Mouse (Mus musculus): ENCODE data around the gene Irgc1.
"Not testable (repeated sequence)": the region's sequence is repeated elsewhere in the genome, so short reads cannot be mapped to it uniquely, and the experiment has no call there.

Gene Irgc1

DNA sequence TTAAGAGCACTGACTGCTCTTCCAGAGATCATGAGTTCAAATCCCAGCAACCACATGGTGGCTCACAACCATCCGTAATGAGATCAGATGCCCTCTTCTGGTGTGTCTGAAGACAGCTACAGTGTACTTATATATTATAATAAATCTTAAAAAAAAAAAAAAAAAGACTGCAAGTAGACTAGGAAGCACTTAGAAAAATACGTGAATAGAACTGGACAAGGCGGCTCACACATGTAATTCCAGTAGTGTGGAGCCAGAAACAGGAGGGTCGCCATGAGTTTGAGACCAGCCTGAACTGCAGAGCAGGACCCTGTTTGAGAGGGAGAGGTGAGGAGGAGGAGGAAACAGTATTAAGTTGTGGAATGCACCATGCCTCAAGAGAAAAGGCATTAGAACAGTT, 51.6 kb downstream of the Irgc1 start:
- in situ Hi-C loops (cut with MboI): not testable (repeated sequence)

DNA sequence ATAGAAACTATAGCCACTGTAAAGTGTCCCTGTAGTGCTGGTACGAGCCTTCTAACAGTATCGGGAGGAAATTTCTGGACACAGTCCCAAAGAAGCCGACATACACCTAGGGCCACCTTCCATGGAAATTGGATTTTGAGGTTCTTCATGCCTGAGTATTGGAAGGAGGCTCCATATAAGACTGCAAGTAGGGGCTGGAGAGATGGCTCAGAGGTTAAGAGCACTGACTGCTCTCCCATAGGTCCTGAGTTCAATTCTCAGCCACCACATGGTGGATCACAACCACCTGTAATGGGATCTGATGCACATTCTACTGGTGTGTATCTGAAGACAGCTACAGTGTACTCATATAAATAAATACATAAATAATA, 52.0 kb downstream of the Irgc1 start:
- in situ Hi-C loops (cut with MboI): no loop called here

DNA sequence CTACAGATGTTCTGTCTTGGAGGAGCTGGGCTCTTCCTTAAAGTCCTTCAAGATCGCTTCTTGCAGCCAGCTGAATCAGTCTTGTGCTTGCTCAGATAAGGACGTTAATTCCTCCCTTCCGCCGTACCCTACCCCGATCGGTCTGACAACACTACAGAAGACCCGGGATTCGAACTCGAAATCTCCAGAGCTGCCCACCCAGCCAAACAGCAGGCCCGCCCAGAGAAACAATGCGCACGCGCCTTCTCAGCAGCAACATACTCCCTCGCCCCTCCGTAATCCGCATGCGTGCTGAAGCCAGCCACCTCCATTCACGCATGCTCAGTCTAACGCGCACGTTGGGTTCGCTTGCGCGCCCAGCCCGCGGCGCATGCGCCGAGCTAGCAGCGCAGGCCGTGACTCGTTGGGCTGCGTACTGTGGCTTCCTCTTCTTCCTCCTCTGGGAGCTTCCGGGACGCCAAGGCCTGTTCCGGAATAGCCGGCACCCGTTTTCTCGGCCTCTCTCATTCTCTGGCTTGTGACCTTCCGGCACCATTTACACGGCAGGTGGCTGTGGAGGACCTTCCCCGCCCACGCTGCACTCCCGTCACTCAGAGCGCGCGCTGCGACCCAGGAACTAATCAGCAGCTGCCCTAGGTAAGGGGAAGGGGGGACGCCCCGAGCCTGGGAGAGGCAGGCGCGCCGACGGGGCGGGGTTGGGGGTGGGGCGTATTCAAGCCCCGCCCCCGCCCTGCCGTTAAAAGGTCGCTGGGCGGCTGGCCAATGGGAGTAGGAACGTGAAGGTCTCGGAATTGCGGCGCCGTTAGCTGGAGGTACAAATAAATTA, 52.6 kb downstream of the Irgc1 start, which contains the start of gene Smg9:
Gene Smg9, plus strand, starts transcription at position 364 of the 826 bp plus-strand sequence.
- in situ Hi-C loops (cut with MboI): no loop called here

DNA sequence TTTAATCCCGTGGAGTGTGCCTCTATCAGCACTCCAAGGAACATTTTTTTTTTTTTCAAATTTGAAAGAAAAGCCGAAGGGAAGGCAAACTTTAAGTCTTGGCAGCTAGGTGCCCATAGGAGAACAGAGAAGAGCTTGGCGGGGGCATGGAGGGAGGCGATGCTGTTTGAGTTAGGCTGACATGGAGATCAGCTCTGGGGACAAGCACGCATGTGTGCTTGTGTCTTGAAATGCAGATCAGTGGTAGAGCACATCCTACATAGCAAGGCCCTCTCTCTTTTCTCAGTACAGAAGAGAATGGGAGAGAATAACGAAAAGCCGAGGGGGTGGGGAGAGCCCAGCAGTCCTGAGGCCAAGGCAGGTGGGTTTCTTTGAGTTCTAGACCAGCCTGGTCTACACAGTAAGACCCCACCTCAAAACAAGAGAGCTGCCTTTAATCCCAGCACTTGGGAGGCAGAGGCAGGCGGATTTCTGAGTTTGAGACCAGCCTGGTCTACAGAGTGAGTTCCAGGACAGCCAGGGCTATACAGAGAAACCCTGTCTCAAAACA, 53.7 kb downstream of the Irgc1 start:
- in situ Hi-C loops (cut with MboI): no loop called here

DNA sequence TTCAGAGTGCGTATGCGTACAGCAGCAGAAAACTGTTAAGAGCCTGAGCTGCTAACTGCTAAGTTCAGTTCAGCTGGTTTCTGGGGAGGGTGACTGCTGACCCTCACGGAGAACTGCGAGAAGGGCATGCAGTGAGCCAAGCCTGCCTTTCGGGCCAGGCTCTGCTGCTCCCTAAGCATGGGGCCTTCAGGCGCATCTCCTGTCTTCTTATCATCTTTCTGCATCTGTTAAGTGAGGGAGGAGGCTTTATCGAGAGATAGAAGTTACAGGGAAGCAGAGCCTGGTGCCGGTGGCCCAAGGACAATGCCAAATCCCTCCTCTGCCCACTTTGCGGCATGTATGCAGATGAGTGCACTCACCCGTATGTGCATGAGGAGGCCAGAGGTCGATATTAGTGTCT, 55.3 kb downstream of the Irgc1 start:
- in situ Hi-C loops (cut with MboI): no loop called here

DNA sequence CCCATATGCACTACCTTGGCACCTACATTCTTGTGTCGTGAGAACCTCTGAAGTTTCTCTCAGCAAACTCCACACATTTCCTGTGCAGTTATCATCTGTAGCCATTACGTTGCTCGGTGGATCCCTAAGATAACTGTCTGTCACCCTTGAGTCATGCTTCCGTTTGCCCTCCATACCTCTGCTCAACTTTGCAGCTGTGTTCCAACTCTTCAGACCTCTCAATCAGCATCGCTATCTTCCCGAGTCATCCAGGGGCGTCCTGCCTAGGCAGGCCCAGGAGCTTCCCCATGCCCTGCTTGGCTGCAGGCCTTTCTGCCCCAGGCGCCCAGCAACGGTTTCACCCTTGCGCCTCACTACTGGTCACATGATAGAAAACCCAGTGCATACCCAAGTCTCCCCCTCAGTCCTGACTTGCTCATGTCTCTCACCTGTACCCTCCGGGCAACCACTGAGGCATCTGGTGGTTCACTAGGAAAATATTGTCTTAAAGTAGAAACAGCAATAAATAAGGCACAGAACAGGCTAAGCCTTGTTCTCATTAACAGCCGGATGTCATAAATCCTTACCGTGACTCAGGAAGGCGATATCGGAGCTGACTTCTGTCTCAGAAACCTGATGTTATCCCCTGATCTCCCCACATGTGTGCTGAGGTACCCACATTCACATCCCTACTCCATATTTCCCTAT, 57.5 kb downstream of the Irgc1 start:
- in situ Hi-C loops (cut with MboI): no loop called here

DNA sequence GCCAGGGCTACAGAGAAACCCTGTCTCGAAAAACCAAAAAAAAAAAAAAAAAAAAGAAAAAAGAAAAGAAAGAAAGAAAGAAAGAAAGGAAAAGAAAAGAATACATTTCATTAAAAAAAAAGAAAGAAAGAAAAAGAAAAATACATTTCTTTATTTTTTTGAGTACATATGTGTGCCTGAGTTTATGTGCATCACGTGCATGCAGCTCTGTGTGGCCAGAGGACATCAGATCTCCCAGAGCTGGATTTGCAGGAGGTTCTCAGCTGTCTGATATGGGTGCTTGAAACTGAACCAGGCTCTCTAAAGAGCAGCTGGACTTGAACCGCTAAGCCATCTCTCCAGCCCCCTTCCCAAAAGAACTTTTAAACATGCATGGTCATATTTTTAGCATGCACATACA, 58.0 kb downstream of the Irgc1 start:
- in situ Hi-C loops (cut with MboI): no loop called here

DNA sequence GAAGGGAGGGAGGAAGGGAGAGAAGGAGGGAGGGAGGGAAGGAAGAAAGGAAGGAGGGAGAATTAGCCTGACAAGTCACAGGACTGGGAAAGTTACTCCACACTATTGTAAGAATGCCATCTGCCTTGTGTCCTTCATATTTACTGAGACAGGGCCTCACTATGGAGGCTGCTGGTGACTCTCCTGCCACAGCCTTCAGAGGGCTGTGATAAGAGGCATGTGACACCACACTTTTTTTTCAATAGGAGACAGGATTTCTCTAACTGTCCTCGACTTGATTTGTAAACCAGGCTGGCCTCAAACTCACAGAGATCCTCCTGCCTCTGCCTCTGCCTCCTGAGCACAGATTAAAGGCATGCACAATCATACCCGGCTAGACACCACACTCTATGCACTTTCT, 60.4 kb downstream of the Irgc1 start:
- in situ Hi-C loops (cut with MboI): no loop called here

DNA sequence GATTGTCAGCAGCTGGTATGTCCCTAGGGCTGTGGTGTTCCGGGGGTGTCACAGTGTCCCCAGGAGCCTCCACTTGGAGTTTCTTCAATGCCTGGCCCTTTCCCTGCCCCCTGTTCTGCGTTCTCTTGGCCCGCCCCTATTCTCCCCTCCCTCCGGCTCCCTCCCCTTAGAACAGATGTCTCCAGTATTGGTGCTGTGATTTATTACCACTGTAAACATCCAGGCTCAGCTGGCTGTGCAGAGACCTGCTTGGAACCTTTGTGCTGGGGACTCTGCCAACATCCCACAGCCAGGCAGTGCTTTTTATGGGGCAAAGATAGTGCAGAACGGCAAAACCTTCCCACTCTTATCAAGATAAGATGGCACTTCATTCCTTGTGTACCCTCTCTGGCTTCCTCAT, 61.0 kb downstream of the Irgc1 start:
- in situ Hi-C loops (cut with MboI): no loop called here

DNA sequence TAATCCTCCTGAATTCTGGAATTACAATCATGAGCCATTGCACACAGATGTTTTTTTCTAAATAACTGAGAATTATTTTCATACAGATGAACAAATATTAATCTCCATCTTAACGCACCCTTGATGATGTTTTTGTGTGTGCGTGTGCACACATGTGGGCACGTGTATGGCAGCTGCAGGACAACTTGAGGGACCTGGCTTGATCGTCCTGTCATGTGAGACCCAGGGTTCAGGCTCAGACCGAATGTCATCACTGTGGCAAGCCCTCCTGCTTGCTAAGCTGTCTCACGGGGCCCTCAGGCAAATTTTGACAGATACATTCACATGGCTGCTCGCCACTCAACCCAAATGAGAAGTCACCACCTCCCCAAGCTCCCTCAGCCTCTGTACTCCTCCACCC, 61.6 kb downstream of the Irgc1 start:
- in situ Hi-C loops (cut with MboI): no loop called here

DNA sequence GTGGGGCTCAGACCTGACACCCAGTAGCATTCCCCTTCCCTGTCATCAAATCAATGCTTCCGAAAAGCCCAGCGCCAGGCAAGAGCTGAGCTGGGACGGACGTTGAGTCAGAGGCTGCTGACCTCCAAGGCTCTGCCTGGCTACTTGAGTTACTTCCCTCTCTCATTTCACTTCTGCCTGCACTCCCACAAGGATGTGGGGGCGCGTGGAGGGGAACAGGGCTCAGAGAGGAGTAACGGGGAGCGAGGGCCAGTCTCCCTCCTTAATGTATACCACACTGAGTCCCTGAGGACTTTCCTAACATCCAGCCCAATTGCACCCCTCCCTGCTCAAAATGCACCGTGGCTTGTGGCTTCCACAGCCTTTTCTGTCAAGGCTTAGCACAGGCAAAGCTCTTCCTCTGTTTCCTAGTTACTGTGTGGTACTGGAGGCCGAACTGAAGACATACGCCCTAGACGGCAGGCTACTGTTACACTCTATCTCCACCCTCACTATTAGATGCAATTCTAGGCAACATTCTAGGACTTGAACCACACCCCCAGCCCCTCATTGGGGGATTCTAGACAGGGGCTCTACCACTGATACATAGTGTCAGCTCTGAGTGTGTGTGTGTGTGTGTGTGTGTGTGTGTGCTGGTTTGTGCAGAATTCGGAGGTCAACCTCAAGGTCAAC, 62.4 kb downstream of the Irgc1 start:
- in situ Hi-C loops (cut with MboI): no loop called here

DNA sequence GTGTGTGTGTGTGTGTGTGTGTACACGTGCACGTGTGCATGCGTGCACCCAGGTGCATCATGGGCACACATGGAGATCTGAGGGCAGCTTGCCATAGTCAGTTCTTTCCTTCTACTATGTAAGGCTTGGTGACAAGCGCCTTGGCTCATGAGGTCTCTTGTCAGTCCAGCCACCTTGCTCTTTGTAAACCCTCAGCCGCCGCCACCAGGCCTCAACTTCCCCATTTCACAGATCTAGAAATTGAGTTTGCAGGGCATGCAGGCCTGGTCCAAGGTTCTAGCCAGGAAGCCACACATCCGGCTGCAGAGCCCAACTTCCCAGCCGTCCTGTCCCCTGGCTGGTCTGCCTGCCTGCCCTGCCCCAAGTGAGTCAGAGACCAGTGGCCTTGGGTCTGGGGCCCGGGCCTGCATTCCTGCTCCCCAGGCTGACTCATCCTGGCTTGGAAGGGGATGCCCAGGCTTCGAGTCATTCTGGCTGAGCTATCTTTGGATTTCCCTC, 65.0 kb downstream of the Irgc1 start:
- in situ Hi-C loops (cut with MboI): no loop called here

DNA sequence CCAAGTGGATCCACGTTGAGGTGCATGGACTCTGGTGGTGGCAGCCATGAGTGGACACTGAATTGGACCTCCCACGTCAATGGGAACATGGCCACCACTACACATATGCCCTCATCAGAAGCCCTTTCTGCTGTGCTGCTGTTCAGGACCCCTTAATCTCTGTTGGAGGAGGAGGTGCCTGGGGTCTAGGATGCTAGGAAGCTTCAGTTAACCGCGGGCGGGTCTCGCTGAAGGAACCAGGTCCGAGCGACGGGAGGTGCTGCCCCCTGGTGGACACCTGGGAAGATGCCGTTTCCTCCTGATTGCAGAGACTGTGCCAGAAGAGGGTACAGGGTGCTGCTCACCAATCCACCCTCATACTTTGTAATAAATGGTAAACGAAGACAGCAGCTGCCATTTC, 67.3 kb downstream of the Irgc1 start:
- in situ Hi-C loops (cut with MboI): no loop called here

DNA sequence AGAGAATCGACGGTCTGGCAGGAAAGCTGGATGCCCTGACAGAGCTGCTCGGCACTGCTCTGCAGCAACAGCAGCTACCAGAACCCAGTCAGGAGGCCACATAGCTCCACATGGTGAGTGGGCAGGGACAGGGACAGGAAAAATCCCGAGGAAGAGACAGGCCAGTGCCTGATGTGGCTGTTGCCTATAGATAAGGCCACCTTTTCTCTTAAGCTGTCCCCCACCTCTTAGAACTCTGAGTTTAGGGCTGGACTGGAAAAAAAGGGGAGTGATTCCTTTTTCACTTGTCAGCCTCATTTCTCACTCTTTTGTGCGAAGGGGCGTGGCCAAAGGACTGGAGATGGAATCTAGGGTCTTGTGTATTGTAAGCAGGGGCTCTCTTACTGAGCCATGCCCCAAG, 68.0 kb downstream of the Irgc1 start:
- in situ Hi-C loops (cut with MboI): no loop called here

DNA sequence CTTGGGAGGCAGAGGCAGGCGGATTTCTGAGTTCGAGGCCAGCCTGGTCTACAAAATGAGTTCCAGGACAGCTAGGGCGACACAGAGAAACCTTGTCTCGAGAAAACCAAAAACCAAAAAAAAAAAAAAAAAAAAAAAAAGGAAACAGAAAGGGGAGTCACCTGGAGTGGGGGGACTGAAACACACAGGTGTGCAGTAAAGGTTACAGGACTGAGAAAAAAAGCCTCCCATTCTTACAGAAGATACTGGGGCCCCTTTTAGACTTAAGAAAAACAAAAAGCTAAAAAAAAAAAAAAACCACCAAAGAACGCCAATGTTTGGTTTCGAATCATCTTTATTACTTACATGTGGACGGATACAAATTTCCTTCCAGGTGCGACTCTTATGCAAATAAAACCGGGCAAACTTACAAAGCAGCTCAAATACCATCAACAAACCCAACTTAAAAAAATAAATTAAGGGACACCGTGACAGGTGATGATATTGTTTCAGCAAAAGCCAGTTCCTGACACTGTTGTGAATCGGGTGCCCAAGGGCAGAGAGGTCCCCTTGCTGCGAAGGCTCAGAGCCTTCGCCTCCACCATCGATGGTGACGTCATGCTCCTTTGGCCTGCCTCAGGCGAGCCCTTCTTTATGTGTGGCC, 69.2 kb downstream of the Irgc1 start:
- in situ Hi-C loops (cut with MboI): no loop called here

Measured in mature B cell (primary cell).